Mouse (Mus musculus): ENCODE results near the gene Filip1. TPM values are rescaled to one million over a fixed set of nuclear protein-coding genes. Genes with fewer than 3 reads are reported as not detected.

The Filip1 gene
- total RNA-seq, 2 experiments from 2014 or later = 93.6 to 119 TPM

DNA sequence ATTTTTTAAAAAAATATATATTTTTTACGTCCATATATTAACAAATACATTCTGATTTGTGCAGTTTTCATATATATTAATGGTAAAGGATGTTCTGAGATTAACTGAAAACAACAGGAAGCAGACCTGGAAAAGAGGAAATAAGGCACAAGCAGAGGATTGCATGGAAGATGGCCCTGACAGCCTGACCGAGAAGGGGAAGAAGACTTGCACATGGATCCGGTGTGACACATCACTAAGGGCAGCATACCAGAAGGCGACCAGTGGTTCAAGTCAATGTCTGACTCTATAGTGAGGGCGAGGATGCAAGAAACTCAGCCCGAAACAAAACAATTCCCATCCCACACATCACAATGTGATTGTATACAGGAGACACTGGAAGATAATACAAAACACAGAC lies 52.2 kb downstream of the Filip1 start:
- TF ChIP-seq CTCF (IDR thresholded peaks at IDR 0.05) = no peak
- intact Hi-C loops (cut with DNase I) = no loop called here
- no peak for DNase-seq
- H3K4me3 ChIP-seq = peak overlapping the region; percentile 67; the same call in 1 of the 2 replicates
- peak overlapping the region; percentile 84 for H3K27ac ChIP-seq

DNA sequence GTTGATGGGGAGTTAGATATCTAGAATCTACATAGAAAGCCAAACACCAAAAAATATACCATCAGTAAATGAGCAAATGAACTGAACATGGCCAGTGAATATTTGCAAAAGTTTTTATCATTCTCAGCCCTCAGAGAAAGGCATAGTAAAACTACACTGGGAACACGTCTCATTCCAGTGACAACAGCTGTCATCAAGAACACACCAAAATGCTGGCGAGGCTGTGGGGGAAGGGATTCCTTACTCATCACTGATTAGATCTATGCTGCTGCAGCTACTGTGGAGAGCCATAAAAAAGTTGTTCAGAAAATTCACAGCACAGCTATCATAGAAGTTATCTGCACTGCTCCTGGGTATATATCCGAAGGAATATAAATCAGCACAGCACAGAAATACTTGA lies 54.3 kb downstream of the Filip1 start:
- TF ChIP-seq CTCF (IDR thresholded peaks at IDR 0.05) = no peak
- Histone ChIP-seq H3K27ac (peak overlapping the region; percentile 56), H3K4me3 (no peak overlapping the region)
- intact Hi-C loops (cut with DNase I) = no loop called here
- DNase-seq = no peak

DNA sequence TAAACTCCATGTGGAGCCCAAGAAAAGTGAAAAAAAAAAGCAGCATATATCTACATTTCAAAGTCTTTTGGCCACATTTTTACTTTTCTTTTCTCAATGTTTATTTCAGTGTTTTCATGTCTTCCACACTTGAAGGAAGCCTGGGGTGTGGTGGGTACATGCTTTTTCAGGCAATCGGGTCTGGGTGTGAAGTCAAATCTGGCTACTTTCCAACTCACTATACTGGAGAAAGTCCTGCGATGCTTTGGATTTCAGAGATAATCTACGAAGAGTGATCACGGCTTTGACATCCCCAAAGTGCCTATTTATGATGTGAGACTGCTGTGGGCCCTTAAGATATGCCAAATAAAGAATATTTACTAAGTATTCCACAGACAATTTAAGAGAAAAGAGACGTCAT lies 57.7 kb downstream of the Filip1 start:
- DNase-seq = no peak
- Histone ChIP-seq H3K27ac (no peak overlapping the region; the same call in 1 of the 2 replicates), H3K4me3 (no peak overlapping the region)
- intact Hi-C loops (cut with DNase I) = no loop called here
- TF ChIP-seq CTCF (IDR thresholded peaks at IDR 0.05) = no peak

DNA sequence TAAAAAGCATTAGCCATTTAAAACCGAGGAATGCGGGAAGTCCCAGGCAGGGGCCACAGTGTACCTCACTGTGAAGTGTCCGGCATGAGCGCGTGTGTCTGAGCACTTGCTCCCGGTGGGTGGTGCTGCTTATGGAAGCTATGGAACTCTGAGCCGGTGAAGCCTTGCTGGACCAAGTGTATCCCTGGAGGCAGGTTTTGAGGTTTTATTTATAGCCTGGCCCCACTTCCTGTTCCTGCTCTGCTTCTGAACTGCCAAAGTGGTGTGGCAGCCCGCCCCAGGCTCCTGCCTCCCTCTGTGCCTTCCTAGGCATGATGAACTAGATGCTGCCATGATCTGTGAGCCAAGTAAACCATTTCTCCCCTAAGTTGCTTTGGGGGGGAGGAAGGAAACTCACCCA lies 60.7 kb downstream of the Filip1 start:
- intact Hi-C loops (cut with DNase I) = loop anchor here (2.0 kb wide), 1 partner anchor 13 kb away; no protein-coding TSS in a partner anchor
- Histone ChIP-seq H3K27ac (peak overlapping the region; percentile 72), H3K4me3 (peak overlapping the region; percentile 46)
- DNase-seq = peak; percentile 83
- no peak for TF ChIP-seq CTCF (IDR thresholded peaks at IDR 0.05)

DNA sequence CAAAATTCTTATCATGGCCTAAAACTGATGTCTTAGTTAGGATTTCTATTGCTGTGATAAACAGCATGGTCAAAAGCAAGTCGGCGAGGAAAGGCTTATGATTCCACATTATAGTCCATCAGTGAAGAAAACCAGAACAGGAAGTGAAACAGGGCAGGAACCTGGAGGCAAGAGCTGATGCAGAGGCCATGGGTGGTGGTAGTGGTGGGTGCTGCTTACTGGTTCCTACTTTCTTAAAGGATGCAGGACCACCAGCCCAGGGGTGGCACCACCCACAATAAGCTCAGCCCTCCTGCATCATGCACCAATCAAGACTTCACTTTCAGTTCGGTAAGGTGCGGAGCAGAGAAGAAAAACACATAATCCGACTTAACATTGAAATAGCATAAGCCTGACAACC lies 61.3 kb downstream of the Filip1 start:
- intact Hi-C loops (cut with DNase I) = loop anchor here (2.0 kb wide), 1 partner anchor 13 kb away; no protein-coding TSS in a partner anchor
- DNase-seq = no peak
- H3K4me3 ChIP-seq = no peak overlapping the region
- TF ChIP-seq CTCF (IDR thresholded peaks at IDR 0.05) = no peak
- peak overlapping the region; percentile 72 for H3K27ac ChIP-seq

DNA sequence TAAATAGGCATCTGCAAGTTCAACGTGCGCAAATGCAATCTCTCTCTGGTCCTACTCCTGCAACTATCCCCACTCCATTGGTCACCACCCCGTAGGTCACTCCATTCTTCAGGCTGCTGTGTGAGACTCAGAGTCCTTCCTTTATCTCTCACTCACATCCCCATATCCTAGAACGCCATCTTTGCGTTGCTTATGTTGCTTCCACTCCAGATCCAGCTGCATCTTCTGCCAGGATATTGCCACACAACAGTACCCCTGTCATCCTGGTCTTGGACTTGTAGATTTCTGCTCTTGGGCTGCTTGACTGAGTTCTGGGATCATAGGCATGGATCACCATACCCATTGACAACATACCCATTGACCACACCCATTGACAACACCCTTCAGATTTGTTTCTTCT lies 62.0 kb downstream of the Filip1 start:
- Histone ChIP-seq H3K27ac (peak overlapping the region; percentile 72), H3K4me3 (no peak overlapping the region)
- intact Hi-C loops (cut with DNase I) = loop anchor here (2.0 kb wide), 1 partner anchor 14 kb away; no protein-coding TSS in a partner anchor
- DNase-seq = no peak
- TF ChIP-seq CTCF (IDR thresholded peaks at IDR 0.05) = no peak

DNA sequence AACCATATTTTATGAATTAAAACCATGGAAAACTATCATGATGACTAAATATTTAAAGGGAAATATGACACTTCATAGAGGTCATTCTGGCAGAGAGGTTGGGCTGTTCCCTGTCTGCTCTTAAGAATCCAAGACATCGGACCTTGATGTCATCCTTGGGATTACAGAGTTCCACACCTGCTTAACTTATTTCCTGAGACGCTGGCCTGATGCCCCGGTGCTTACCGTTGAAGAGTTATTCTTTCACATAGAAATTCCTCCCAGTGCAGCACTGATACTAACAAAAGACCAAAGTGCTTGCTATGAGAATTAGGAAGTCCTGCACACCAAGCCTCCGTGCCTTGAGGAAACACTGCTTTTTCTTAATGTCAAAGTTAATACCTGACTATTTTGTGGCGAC lies 62.6 kb downstream of the Filip1 start:
- intact Hi-C loops (cut with DNase I) = loop anchor here (2.0 kb wide), 1 partner anchor 15 kb away; no protein-coding TSS in a partner anchor
- Histone ChIP-seq H3K4me3 (peak overlapping the region; percentile 17), H3K27ac (peak overlapping the region; percentile 72)
- peak; percentile 44 for DNase-seq
- TF ChIP-seq CTCF (IDR thresholded peaks at IDR 0.05) = no peak

DNA sequence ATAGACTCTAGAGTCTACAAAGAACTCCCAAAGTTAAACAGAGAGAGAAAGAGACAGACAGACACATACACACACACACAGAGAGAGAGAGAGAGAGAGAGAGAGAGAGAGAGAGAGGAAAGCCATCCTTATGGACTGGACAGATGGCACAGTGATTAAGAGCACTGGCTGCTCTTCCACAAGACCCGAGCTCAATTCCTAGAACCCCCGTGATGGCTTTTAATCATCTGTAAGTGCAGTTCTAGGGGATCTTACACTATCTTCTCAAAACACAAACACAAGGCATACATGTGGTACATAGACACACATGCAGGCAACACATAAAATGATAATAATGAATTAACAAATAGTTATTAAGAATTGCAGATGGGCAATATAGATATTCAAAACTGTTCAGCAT lies 64.3 kb downstream of the Filip1 start:
- TF ChIP-seq CTCF (IDR thresholded peaks at IDR 0.05) = no peak
- DNase-seq = no peak
- no peak overlapping the region for H3K4me3 ChIP-seq
- H3K27ac ChIP-seq = no peak overlapping the region; the same call in 1 of the 2 replicates
- intact Hi-C loops (cut with DNase I) = no loop called here

DNA sequence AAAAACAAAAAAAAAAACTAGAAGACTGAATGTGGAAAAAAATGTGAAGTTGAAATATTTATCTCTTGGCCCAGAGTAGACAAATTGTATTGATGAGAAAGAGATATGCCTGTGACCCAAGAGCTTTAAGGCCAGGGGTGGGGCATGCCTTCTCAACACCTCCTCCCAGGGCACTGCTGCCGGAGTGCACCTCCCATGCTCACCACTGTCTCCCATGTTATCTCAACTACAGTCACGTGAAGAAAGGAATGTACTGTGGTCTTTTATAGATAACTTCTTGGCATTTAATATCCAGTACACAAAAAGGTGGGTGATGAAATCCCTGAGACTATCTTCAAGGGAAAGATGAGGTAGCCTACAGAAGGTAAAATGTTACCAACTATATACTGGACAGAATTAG lies 64.7 kb downstream of the Filip1 start:
- Histone ChIP-seq H3K4me3 (no peak overlapping the region), H3K27ac (peak overlapping the region; percentile 54)
- intact Hi-C loops (cut with DNase I) = no loop called here
- no peak for DNase-seq
- TF ChIP-seq CTCF (IDR thresholded peaks at IDR 0.05) = no peak

DNA sequence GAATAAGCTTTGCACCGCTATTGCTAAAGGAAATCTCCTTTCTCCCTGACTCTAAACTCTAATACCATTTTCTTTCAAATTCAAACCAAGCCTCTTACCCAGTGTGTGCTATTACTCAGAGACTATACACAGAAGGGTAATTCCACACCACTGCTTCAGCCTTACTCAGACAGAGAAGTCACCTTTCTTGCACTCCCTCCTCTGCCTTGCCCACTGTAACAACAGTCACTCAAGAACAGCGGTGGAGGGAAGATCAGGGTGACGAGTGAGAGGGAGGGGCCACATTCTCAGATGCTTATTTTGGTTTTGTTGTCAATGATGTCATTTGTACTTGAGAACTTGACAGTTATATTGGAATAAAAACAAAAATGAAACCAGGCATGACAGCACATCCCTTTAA lies 65.2 kb downstream of the Filip1 start:
- no peak overlapping the region for H3K4me3 ChIP-seq
- intact Hi-C loops (cut with DNase I) = no loop called here
- no peak for DNase-seq

DNA sequence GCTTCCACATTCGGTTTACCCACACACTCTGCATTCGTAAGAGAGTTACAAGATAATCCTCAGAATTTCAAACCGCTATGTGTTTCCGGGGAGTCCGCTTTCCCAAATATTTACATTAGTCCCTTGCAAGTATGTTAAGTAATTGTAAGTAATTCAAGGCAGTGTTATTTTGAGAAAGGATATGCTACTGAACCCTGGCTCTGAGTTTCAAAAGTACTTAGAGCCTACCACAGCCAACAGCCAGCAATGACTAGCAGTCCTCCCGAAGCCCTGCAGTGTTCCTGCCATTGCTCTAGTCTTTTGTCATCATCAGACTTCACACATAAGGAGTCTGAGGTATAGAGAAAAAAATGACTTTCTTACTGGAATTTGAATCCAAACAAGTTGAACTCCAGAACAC lies 67.8 kb downstream of the Filip1 start:
- TF ChIP-seq CTCF (IDR thresholded peaks at IDR 0.05) = no peak
- Histone ChIP-seq H3K27ac (no peak overlapping the region; the same call in 1 of the 2 replicates), H3K4me3 (no peak overlapping the region)
- no peak for DNase-seq
- intact Hi-C loops (cut with DNase I) = no loop called here

More for the DNA sequence above, 65.2 kb downstream of the Filip1 start:
- TF ChIP-seq CTCF (IDR thresholded peaks at IDR 0.05) = no peak
- H3K27ac ChIP-seq = peak overlapping the region; percentile 54

DNA sequence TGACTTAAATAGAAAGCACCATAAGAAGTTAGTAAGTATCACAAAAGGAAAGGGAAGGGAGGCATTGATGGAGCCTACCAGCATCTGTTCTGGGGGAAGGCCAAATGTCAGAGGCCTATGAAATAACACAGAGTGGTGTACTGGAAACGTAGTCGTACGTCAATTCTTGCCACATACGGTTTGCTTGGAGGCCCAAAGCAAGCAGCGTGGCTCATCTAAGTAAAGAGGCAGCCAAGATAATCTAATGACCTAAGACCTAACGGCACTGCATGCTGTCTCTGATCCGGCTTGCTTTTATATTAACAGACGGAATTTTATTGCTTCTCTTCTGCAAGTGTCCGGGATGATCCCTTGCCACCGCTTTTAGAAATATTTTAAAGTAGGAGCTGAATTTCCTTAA lies 68.7 kb downstream of the Filip1 start:
- DNase-seq = no peak
- no peak overlapping the region for H3K4me3 ChIP-seq
- peak overlapping the region; percentile 35; the same call in 1 of the 2 replicates for H3K27ac ChIP-seq
- no peak for TF ChIP-seq CTCF (IDR thresholded peaks at IDR 0.05)
- intact Hi-C loops (cut with DNase I) = no loop called here

DNA sequence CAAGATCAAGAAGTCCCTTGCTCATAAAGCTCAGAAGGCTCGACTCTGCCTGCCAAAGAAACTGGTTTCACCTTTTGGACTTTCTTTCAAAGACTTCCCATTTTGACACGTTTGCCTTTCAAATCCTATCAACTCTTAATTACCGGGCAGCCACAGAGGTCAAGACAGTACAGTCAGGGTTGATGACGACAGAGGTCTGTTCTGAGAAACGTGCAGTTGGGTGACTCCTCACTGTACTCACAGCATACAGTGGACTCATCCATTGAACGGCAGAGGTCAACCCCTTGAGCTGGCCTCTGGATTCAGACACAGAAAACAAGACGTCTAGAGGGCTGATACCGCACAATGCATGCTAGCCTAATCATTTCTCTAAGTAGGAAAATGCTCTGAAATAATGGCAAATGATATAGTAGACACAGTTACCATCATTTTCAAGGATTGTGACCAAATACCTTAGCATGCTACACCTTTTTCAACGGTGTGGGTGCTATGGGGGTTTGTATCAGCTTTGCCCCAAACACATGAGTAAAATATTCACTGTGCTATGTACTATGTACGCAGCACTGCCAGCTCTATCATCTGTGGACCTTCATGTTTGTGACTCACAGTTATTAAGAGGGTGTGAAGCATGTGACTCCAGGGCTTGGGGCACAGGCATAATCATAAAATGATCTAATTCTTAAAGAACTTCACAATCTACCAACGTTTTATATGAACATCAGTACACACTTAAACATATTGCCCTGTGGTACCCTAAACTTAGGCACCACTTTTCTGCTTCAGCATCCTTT lies 74.0 kb downstream of the Filip1 start:
- TF ChIP-seq CTCF (IDR thresholded peaks at IDR 0.05) = no peak
- peak overlapping the region; percentile 50 for H3K27ac ChIP-seq
- intact Hi-C loops (cut with DNase I) = no loop called here
- no peak for DNase-seq
- no peak overlapping the region for H3K4me3 ChIP-seq

DNA sequence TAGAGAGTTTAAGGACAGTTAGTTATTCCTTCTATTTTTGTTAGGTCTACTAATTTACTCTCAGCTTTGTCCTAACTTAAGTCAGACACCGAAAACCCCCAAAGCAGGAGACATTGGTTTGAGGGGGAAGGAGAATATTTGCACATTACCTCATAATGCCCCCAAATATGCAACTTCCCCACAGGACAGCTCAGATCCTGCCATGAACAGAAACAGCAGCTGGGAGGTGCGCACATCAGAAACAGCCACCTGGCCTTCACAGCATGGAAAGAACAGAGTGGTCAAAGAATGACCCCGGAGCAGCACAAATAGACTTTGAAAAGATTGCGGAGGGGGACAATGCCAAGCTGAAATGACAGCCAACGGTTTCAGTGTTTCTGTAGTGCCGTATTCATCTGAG lies 75.1 kb downstream of the Filip1 start:
- DNase-seq = peak; percentile 42
- no peak for TF ChIP-seq CTCF (IDR thresholded peaks at IDR 0.05)
- intact Hi-C loops (cut with DNase I) = no loop called here
- Histone ChIP-seq H3K27ac (peak overlapping the region; percentile 50), H3K4me3 (no peak overlapping the region)
